Mouse (Mus musculus): ENCODE results near the gene Pam.
"Not testable (repeated sequence)": the region's sequence is repeated elsewhere in the genome, so short reads cannot be mapped to it uniquely, and the experiment has no call there.

The Pam gene

GRCm38 (mm10) chr1:97974968-97975367, 120.5 kb downstream of the Pam start:
- in situ Hi-C loops (cut with MboI, MseI): no loop called here

DNA sequence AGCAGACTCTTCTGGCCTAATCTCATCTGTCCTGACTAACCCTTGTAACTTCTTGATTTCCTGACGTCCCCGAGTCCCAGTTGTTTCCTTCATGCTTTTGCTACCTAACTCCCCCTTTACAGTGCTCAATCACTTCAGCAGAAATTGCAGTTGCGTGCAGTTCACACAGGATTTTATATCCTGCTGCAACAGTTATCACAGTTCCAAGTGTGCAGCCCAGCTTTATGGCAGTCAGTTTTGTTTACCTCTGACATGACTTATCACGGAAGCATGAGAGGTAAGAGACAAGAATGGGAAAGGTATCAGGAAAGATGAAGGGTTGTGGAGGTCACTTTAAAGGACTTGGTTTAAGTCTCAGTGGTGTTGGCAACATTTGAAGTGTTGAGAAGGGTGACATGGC, 125.7 kb downstream of the Pam start:
- in situ Hi-C loops (cut with MboI, MseI): no loop called here

- in situ Hi-C loops (cut with MboI, MseI): no loop called here
These were observed 131.7 kb downstream of the Pam start for GRCm38 (mm10) chr1:97963711-97964110.

DNA sequence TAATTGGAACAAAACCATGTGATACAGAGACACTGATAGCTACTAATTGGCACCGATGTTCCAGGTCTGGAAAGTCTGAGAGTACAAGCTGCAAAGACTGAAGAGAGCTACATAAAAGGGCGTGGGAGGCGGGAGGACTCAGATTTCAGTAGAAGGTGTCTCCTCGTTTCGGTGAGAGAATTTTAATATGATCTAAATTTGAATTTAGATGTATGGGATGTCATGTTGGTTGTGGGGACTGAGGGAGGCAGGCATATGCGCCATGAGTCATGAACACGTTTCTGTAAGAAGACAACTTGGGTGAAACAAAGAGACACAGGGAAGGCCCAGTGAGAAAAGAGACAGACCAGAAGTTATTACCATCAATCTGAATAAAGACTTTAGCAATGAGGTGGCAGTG, 133.3 kb downstream of the Pam start:
- in situ Hi-C loops (cut with MboI, MseI): no loop called here

DNA sequence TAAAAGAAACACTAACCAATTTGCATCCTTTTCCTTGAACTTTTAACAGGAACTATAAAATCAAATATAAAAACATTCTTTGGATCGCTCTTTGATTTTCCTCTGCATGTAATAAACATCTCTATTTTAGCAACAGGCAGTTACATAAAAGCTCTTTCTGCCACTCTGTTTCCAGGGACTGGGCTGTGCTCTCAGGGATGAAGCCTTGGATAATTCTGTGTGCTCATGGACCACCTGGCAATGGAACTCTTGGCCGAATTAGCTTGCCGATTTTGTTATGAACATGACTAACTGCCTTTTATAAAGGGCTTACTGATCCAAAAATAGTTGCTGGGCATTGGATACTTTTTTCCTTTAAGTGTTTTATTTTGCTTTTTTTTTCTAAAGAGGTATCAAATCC, 134.8 kb downstream of the Pam start:
- in situ Hi-C loops (cut with MboI, MseI): no loop called here

- in situ Hi-C loops (cut with MboI, MseI): no loop called here
These were observed 135.3 kb downstream of the Pam start for GRCm38 (mm10) chr1:97960124-97960523.

DNA sequence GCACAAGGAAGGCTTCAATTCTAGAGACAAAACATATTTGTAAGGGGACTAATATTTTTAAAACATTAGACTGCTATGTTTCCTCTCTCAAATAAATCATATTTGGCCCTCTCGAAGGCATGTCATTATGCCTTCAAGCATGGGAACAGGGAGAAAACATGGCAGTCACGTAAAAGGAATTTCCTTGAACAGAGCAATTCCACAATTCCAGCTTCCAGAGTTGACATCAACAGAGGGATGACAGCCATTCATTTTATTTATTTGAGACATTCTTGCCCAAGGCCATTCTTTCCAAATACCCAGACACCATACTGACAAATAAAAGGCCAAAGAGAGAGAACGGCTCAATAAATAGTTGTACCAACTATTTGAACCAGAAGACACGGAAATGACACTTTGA, 136.7 kb downstream of the Pam start:
- in situ Hi-C loops (cut with MboI, MseI): no loop called here

- in situ Hi-C loops (cut with MboI, MseI): not testable (repeated sequence)
These were observed 146.2 kb downstream of the Pam start for GRCm38 (mm10) chr1:97949258-97949657.

- in situ Hi-C loops (cut with MboI, MseI): no loop called here
These were observed 148.3 kb downstream of the Pam start for GRCm38 (mm10) chr1:97947100-97947499.

GRCm38 (mm10) chr1:97943908-97944608, 151.4 kb downstream of the Pam start:
- in situ Hi-C loops (cut with MboI, MseI): no loop called here

DNA sequence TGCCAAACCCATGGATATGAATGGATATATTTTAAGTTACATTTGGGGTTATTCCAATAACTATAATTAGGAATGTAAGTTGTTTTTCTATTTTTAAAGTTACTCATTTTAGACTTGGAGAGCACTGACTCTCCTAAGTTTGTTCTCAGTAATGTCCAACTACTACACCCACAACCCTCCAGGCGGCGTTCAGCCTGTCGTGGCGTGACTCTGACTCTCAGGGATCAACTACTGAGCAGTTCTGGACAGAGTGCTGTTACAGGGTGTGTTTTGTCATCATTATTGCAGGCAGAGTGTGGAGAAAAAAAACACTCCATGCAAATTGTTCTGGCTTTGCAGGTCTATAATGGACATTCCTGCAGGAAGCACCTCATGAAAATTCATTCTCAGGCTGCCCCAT, 152.0 kb downstream of the Pam start:
- in situ Hi-C loops (cut with MboI, MseI): no loop called here

DNA sequence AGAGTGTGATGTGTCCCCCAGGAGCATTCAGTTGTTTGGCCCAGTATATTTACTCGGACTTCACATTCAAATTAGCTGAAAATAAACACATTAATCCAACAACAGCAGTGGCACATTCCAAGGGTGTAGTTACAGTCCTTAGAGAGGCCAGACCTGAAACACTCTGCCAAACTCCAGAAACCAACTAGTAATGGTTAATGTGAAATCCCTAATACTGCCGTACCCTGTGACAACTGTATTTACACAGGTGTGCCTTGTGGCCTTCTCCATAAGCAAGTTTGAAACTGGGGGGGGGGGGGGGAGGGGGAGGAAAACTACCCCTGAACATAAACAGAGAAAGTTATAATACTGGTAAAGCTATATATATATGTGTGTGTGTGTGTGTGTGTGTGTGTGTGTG, 152.5 kb downstream of the Pam start:
- in situ Hi-C loops (cut with MboI, MseI): no loop called here

DNA sequence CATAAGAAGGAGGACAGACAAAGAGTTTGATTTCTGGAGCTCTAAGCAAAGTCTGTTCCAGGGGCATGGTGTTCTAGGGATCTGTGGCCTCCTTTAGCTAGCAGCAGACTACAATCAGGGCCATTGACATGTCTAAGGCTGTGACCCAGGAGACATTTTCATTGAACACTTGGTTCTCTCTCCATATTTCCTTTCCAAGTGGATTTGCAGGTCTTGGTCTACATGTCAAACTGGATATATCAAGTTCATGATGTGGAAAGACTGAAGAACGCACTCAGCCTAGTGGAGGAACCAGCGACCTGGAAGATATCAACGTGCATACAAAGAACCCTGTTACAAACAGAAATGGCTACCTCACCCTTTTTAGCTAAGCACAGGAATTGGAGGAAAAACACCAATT, 156.9 kb downstream of the Pam start:
- in situ Hi-C loops (cut with MboI, MseI): no loop called here

DNA sequence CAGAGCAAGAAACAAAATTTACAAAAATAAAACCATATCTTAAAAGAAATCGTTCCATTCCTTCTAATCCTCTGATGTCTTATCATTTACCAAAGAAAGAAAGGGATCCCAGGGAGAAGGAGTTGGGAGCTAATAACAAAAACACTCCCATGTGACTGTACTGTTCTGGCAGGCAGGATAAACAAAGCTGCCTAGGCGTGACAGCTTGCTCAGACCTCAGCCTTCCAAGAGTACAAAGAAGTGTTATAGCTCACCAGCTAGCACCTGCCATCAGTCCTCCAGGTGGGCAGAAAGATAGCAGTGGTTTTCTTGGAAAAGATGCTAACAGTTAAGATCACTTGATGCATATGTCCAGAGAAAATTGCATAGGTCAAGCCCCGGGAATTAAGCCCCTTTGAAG, 157.4 kb downstream of the Pam start:
- in situ Hi-C loops (cut with MboI, MseI): no loop called here

GRCm38 (mm10) chr1:97934940-97935339, 160.5 kb downstream of the Pam start:
- in situ Hi-C loops (cut with MboI, MseI): no loop called here

DNA sequence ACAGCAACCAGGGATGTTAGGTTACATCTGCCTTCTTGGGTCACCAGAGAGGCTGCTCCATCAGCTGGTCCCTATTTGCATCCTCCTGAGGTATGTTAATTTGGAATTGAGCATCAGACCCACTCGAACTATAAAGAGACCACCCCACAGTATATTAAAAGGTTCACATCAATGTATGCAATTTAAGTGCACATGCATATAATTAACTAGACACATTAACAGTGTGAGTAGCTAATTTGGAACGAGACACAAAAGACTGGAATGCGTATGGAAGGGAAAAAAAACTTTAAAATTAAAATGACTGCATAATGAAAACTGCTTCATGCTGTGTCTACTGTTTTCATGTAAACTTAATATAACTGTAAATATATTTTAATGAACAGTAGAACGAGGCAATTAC, 164.2 kb downstream of the Pam start:
- in situ Hi-C loops (cut with MboI, MseI): no loop called here

- in situ Hi-C loops (cut with MboI, MseI): no loop called here
These were observed 165.9 kb downstream of the Pam start for GRCm38 (mm10) chr1:97929415-97930028.

- in situ Hi-C loops (cut with MboI, MseI): no loop called here
These were observed 168.7 kb downstream of the Pam start for GRCm38 (mm10) chr1:97926789-97927188.

DNA sequence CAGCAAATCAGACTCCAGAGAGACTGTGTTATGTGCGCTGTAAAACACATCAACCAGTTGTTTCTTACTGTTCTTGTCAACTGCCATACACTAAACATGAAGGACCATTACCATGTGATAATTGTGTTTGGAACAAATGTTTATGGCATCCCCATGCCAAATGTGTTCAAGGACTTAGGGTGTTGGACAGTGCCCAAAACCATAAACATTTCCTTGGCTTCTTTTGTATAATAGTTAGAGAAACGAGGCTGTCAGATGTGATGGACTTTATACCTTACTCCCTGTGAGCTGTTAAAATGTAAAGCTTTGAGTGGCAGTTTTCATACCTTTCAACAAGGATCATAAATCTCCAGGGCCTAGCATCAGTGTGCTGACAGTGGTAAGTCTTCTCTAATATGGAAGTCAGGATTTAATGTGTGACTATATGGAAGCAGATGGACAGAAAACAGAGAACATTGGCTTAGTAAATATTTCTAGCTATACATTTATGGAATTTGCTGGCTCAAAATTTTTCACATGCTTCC, 169.4 kb downstream of the Pam start:
- in situ Hi-C loops (cut with MboI, MseI): no loop called here

DNA sequence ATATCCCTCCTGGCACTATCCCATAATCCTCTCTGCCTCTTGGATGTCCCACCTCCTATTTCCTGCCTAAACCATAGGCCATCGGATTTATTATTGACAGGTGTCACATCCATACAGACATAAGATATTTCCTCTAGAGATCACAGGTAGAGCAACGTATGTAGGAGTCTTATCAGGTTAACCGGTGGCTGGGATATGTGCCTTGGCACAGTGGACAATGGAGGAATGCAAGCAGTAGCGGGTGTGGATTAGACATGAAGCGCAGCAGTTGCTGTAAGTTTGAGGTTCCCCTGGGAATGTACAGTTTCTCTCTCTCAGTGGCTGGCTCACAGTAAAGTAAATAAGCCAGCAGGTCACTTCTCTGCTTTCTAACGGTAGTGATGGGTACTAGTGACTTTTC, 173.1 kb downstream of the Pam start:
- in situ Hi-C loops (cut with MboI, MseI): no loop called here

DNA sequence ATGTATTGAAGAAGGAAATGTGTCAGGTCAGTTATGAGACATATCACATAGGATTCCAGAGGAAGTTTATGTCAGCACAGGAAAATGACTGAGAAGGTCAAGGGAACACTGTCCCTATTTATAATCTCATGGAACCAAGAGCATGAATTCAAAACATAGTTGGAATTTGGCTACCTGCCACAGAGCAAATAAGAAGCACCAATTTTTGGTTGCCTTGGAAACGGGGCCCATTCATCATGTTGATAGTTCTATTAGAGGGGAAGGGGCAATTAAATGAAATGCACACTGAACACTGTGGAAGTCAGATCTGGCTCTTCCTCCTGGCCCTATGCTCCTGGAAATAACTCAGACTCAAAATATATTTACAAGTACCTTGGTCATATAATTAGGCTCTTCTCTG, 173.6 kb downstream of the Pam start:
- in situ Hi-C loops (cut with MboI, MseI): no loop called here

DNA sequence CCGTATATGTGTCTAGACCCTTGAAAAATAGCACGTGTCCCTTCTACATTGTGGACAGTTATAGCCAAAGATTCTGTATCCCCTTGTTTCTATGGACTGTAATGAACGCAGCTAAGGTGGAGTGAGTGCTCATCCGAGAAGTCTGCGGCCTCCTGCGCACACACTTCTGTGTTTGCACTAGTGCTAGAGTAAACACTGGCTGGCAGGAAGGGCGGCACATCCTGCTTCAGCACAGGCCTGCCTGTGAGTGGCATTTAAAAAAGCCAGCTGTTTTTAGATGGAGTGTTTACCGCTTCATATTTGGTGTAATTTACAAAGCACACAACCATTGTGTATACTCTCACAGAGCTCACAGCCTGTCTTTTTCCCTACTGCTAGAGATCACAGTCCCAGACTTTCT, 177.0 kb downstream of the Pam start:
- in situ Hi-C loops (cut with MboI, MseI): no loop called here

DNA sequence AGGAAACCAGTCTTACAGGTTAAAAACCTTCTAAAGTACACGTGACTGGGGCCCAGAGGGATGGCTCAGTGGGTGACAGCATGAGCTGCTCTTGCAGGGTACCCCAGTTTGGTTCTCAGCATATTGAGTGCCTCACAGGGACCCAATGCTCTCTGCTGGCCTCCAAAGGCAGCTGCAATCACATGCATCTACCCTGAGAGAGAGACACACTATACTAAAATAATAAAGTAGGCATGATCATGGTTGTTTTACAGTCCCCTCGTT, 178.5 kb downstream of the Pam start:
- in situ Hi-C loops (cut with MboI, MseI): no loop called here
